Mouse (Mus musculus) retina, embryonic 14.5 days (tissue): ENCODE data around the gene Olig3.

Experiments used
- DNase-seq: peaks from one replicate; pipeline ENCODE4 v3.0.0-alpha.2; 2015; ENCODE audit warnings: low spot score

Olig3 gene

DNA sequence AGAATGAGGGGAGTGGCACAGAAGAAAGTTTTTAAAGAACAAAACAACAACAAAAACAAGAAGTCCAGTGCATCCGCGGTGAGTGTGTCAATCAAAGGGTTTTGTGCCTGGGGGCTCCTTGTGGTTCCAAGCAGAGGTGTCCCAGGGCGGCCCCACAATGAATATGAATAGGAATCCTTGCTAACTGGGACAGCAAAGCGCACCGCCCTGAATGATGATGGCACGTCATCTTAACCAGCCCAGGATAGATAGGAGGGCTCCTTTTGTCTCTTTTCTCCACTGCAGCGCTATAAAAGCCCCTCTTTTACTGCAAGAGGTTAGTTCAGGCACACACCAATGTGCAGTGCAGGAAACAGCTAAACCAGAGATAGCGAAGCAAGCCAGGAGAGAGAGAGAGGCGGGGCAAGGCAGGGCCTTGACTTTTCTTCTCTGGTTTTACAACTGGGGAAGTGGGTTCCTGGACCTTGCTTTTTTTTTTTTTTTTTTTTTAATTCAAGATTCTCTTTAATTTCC is at the start of gene Olig3:
Gene Olig3 (plus strand): TSS at position 463 of the 513 bp plus-strand sequence.
- peak; percentile 41 for DNase-seq

DNA sequence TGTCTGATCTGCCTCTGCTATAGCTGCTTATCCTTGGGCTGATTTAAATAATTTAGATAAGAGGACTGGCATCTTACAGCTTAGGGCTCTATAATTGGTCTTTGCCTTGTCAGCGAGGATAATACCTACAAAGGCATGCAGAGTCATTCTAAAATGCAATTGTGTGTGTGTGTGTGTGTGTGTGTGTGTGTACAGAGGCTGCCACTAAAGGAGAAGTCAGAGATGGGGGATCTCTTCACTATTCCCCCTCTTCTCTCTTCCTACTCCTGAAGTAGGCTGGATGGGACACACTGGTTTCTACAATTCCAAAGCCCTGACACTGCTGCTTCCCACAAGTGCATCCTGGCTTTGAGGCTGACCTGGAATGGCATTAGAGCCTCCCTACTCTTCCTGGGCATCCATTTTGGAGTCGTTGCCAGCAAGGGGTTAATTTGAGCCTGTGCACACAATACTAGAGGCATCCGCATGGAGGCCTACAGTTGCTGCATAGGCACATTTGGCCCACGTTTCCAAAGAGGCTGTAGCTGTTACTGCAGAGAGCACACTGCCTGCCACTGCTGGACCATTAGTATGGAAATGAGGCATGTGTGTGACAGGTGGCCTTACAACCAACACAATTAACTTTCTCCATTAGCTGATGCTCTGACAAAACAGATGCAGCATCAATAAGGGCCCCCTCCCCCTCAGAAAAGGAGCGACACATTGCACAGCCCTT is 46.5 kb upstream of the Olig3 start:
- peak; percentile 66 for DNase-seq

DNA sequence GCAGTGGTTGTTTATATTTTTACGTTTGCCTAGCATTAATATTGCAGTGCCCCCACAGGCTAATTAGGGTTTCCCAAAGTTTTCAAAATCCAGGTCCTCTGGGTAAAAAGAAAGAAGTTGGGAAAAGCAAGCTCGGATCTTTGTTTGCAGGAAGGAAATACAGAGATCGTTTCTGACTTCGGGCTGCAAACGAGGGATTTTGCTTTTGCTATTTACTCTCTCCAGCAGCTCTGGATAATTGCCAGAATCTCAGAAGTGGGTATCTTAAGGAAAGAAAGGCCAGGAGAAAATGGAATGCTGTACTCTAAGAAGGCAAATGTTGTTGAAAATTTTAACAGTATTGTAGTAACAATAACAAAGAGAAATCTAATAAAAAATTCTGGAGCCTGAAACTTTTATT is 45.9 kb upstream of the Olig3 start:
- DNase-seq, result no peak

DNA sequence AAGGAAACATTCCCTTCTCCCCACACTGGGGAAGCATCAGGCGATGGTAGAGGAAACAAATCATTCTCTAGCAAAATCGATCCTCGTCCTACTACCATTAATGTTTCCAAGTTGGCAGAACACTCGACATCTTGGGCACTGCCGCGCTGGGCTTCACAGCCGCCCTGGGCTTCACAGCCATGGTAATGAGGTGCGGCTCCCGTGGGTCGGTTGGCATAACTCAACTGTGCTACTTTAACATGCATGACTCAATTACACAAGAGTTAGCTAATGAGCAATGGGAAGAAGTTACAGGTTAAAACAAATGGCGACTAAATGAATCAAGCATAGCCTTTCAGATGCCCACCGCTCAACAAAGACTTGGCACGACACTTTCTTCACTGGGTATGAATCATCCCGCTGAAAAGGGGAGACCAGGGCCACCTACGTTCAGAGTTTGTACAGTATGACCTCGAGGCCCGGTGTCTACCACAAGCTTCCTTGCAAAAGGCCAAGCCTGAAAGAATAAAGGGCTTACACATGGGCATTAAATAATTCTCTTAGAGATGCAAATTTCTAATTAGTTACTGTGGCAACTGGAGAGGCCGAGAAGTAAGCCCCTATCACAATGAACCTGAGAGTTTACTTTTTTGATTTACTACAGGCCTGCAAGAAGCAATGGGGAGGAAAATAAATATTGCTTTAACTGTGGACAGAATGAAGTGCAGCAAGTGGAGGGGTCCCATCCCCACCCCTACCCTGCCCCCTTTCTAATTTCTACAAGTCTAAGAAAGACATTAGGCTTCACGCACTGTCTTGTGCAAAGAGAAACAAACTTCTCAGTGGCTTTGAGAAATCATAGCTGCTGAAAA is 38.1 kb upstream of the Olig3 start:
- no peak for DNase-seq

DNA sequence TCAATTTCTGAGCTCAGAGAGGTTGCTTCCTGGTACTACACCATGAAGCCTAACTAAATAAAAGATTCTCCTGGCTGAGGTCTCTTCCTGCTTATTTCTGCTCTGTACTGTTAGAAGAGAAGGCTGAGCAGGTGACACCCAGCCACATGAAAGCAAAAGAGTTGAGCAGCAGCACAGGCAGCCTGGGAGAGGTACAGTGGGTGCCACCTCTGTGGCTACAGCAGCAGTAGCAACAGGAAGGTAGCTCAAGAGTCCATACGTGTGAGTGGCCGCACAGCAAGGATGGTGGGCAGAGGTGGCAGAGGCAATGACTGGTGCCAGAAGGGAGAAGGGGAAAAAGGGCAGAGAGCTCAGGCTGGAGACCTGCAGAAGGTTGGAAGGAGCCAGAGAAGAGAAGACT is 34.6 kb upstream of the Olig3 start:
- DNase-seq, result no peak

DNA sequence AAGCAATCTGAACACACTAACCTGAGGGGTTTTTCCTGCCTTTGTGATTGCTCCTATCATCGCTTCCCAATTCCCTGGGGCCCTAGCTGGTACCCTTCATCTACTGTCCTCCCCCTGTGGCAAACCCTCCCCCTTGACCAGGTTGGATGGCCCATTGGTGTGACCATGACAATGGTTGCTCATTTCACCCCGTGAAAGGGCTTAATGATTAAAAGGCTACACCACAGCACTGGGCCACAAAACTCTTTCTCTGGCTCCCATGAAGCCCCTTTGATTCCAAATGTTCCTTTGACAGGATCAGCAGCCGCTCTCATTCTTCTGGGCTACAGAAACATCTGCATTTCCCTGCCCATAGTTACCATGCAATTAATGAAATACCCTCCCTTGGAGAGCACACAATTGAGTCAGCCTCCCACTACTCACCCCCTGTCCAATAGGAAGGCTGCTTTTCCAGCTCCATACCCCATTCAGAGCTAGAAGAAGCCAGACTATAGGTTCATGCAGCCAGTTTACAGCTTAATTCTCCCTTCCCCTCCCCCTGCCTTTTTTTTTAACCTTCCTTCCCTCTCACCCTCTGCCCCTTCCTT is 27.0 kb upstream of the Olig3 start:
- DNase-seq, result no peak

DNA sequence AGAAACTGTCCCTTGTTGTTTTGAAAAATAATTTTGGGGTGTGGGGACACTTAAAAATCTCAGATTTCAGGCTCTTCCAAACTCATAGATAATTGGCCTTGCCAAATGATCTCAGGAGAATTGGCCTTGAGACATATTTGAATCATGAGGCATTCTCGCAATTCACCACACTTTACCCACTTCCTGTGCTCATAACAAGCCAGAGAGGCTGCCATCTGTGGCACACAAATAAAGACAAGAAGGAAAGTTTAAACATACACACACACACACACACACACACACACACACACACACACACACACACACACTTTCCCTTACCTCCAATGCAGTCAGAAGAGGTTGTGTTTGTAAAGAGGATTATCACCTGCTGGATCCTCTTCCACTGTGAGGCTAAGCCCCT is 22.9 kb upstream of the Olig3 start:
- DNase-seq, result no peak

DNA sequence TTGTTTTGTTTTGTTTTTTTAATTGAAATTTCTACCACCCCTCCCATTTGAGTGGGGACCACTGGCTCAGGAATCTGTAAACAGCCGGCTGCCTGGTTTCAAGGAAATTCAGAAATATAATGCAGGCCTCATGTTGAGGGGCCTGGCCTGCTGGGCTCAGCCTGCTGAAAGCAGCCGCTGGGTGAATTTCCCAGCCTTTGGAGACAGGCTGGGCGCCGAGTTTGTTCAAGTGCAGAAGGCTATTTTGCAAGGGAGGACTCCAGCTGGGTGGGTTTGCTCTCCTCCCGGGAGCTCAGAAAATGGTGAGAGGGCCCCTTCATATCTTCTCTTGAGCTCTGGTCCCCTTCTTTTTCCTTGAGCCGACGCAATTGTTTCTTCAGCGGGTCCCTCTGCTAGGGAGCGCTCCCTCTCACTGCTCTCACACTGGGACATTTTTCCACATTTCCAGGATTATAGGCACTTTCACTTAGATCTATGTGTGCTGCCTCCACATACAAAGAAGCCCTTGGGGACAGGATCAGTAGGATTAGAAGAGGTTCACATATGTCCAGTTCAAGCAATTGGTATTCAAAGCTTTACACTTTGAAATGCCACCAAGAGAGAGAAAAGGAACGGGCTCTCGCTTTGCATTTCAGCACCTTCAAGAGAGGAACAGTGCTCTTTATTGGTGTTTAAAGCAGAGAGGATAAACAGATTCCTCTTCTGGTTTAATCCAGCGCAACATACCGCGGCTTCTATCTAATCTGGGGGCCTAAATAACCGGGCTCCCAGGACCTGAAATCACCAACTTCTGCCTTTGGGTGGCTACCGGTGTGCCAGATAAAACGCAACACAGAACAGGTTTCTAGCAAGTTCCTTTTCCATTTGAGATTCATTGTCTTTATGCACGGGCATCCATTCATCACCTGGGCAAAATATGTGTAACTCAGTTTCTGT is 17.4 kb upstream of the Olig3 start:
- DNase-seq, result peak; percentile 32

DNA sequence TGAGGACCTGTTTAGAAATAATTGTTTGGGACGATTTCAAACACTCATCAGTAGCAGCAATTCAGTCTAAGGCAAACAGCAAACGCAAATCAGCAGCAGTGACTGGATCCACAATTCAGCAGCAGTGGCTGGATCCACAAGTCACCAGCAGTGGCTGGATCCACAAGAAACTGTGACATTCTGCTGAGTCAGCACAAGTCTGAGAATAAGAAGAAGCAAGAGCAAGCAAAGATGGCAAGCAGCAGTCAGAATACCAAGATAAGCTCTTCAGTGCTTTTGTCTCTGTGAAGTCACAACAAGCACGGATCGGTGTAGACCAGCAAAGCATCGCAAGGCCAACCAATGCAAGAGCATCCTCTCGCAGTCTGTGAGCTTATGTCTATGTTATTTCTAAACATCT is 12.3 kb upstream of the Olig3 start:
- no peak for DNase-seq

DNA sequence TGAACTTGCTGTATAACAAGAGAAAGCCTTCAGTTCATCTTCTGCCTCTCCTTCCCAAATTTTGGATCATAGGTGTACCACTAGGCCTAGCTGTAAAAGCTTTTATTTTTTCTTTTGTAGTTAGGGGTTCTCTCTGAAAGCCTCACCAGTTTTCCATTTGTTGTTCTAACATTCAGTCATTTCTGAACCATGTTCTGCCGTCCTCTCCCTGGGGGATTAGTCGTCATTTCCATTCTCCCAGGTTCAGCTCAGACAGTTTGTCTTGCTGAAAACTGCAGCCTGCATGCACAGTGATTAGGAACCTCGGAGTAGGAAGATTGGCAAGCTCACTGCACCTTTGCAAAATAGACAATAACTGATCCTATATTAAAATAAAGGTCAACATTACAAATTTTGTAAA is 7.0 kb upstream of the Olig3 start:
- DNase-seq, result no peak

DNA sequence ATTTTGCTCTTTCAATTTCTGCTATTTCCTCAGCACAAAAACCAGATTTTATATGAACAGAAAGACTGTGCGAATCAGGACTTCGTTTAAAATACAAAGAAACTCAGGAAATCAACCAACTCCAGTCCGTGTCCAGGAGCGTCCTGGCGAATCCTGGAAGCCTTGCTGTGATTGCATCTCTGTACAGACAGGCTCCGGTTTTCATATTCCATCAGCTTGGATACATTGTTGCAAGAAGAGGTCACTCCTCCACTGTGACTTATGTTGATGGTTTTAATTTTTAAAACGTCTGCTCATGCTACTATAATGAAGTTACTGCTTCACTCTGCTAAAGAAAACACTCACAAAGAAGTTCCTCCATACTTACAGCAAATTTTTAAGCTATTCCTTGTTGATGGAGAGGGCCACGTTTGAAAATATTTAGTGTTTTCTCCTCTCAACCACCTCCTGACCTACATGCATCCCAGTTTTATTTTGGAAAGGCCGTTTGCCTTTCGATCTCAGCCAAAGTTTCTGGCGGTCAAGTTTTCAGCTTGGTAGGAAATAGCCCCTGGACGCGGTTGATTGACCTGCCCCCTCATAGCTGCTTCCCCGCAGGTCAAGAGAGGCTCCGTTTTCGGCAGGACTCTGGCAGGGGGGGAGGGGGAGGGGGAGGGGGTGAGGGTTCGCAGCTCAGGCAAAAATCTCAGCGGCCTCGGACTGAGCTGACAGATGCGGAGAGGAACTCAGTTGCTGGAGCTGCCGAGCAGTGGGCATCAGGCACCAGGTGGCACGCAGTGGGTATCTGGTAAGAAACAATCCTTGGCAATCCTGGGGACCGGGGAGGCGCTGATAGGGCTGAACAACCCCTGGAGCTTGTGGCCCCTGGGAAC is 4.1 kb upstream of the Olig3 start:
- peak; percentile 38 for DNase-seq

DNA sequence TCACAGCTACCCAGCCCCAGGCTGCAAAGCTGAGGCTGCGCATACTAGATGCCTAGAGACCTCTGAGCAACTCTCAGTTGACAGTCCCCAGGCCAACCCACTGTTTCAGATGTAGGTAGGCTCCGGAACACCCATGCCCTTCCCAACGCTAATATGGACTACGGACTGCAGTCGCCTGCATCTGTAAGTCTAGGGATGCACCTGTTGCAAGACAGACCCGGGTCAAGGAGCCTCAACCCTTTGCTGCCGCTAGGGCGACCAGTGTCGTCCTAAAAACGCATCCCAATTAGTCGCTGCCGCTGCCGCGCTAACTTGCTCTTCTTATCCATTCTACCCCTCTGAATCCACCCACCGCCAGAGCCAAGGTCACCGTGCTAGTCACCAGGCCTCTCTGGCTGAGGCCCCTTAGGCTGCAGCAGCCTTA is 3.4 kb upstream of the Olig3 start:
- peak; percentile 53 for DNase-seq

DNA sequence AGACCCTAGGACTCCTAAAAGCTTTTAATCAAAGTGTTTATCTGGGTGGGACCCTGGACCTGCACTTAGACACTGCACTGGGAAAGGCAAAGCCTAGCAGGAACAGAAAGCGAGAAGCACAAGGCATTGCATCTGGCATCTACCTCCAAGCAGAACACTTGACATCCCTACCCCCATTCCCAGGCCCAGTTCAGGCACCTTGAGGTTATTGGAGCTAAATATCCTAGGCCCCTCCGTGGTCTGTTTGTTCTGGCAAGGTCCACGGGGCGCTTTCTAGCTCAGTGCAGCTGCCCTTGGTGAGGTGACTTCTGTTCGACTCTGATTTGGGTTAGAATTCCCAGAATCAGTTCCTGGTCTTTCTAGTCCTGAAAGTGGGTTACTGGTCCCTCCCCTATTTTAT is 2.7 kb upstream of the Olig3 start:
- DNase-seq, result no peak

DNA sequence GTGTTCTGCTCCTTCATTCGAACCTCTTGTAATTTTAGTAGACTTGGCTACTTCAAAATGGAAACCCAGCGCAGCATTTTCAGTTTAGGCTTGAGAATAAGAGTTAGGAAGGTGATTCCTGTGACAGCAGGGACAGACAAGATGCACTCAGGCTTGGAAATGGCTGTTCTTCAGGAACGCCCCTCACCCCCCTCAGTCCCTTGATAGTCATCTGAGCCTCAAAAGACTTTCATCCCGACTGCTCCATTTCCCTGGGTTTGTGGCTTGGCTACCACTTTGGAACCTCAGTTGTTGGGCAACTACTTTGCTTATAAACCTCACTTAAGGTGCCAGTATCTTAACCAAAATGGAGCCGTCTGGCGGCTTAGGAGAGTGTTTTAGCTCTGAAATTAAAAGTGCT is 2.2 kb upstream of the Olig3 start:
- DNase-seq, result peak; percentile 16

DNA sequence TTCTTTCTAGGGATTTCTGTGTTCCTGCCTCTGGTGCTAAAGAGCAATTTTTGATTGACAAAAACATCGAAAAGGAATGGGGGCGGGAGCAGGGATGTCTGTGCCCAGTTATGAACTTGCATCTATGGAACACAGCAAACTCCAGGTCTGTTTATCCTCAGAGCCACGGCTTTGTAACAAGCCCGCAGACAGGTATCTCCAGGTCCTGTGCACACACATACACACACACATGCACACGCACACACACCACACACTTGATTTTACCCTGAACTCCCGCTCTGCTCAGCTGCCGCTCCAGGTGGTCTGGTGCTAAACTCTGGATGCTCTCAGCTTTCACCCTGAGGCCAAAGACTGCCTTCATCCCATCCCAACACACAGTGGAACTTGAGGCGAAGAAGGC is 1.3 kb upstream of the Olig3 start:
- DNase-seq, result no peak

DNA sequence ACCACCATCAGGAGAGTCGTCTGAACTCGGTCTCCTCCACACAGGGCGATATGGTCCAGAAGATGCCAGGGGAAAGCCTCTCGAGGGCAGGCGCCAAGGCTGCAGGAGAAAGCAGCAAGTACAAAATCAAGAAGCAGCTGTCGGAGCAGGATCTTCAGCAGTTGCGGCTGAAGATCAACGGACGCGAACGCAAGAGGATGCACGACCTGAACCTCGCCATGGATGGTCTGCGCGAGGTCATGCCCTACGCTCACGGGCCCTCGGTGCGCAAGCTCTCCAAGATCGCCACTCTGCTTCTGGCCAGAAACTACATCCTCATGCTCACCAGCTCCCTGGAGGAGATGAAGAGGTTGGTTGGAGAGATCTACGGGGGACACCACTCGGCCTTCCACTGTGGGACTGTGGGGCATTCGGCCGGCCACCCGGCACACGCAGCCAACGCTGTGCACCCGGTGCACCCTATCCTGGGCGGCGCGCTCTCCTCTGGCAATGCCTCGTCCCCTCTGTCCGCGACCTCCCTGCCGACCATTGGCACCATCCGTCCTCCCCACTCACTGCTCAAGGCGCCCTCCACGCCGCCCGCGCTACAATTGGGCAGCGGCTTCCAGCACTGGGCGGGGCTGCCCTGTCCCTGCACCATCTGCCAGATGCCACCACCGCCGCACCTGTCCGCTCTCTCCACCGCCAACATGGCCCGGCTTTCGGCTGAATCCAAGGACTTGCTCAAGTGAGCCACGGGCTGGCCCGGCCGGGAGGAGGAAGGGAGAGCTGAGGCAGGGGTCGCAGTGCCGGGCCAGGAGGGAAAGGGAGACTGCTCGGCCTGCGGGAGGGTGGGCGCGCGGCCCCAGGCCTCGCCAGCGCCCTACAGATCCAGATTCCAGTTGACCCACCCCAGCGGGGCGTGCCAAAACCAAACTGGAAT is 648 bp downstream of the Olig3 start:
- peak; percentile 30 for DNase-seq

DNA sequence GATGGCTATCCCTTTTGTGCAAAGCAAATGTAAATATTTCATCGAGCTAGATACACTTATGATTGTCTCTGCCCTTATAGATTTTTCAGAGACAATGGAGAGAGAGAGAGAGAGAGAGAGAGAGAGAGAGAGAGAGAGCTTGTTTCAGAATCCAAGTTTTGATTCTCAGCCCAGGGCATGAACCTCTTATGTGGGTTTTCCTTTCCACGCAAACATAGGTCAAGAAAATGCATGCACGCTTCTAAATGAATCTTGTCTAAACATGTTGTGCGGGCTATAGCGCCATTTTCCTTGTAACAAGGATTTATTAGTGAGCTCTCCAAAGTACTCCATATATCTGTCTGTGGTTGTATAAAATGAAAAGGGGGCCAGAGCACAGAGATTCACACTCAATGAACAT is 1.5 kb downstream of the Olig3 start:
- DNase-seq, result no peak

DNA sequence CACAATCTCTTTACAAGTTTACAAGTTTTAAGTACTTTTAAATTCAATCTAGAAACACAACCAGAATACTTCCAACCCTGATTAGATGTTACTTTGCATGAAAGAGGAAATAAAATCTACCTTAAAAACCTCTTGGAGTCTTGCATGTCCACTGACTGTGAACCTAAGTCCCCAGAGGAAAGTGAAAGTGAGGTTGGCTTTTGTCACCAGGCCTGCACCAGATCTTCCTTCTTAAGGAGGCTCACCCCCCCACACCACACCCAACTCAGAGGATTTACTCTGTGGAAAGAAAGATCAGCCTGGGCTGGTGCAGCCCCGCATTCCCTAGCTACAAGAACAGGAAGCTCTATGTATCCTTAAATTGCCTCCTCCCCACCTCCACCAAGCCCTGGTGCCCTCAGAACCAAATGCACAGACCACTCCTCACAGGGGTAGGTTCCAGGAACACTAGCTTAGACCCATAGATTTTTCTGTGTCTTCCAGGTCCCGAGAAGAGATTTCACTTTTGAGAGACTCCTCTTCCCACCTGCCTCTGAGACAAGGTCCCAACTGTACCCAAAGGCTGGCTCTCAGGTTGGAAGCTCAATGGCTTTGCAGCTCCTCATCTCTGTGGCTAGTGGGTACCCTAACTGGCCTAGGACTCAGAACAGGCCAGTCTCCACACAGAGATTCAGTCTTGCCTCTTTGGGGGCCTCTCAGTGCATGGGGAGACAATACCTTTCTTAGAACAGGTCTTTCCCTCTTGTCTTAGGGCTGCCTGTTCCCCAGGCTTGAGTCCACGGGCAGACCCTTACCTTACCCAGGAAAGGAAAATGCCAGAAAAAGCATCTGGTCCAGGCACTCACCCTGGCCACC is 4.3 kb downstream of the Olig3 start:
- DNase-seq, result no peak
